In the genomic region with DNA sequence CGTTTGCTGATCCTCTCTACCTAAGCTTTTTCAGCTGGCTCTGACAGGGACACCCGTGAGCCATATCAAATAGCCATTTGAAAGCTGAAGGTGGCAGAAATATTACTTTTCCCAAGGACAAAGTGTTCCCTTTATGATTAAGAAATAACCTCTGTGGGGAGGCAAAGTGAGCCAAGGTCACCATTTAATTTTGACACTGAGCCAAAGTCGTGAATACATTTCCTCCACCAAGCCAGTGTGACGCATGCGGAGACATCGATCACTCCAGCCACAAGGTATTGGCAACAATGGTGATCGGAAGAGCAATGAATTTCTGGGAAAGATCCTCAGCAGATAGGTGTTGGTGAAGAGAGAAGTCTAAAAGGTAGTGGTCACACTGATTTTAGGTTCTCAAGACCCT, we compare ENCODE assay signal across 14 mouse cellular contexts.
DNase-seq lines count a peak whose midpoint lies in the region.
"Had no signal": no experiment of that assay in that cellular context is flagged by ENCODE, and none has a peak within 500 bp of the region (broad histone marks: within the 10 kb centered on the region; RNA-seq: fewer than 3 reads in every experiment).

No protein-coding gene starts in this region.

- DNase-seq in adrenal gland, adult 2 months = peak; percentile 76
- peak; percentile 75 for DNase-seq in adrenal gland, adult 8-10 months
- DNase-seq in adrenal gland, postnatal 14 days = peak; percentile 61
- peak; percentile 61 to 63 for DNase-seq in adrenal gland, postnatal 36 days
- DNase-seq in left cerebral cortex, adult 8-10 months (ENCODE audit: low spot score in 2 of 2) = no peak
- DNase-seq in lung, postnatal 10 days = no peak
- no peak for DNase-seq in heart, postnatal 14 days
- DNase-seq: cerebellum, adult 11 months; cerebellum, adult 18-20 months; cerebellum, adult 8-10 months; cerebellum, adult 9-11 months; cerebellum, postnatal 14 days; cerebellum, postnatal 36 days; embryo, embryonic 11 days had no signal

- intact Hi-C loops in heart, postnatal 14 days (cut with DNase I) = no loop called here

Comparison
In these comparisons a context has a peak if more than half of its experiments do, and no peak if none do; other contexts are left out.
1. DNase-seq: peak in adrenal gland, adult 2 months (single experiment), adrenal gland, adult 8-10 months (single experiment), adrenal gland, postnatal 14 days (single experiment) and adrenal gland, postnatal 36 days (2 of 2); none in left cerebral cortex, adult 8-10 months (0 of 2), lung, postnatal 10 days (single experiment) and heart, postnatal 14 days (0 of 2).